Mouse (Mus musculus) midbrain, embryonic 14.5 days (tissue): ENCODE measurements at regions not wholly inside any gene's neighbourhood (a gene's known extent, or its start where the extent isn't known, plus 50 kb on each side); places are given as distances from the start of the nearest gene placed in this dataset.

ENCODE experiments used
- ATAC-seq: fragments of 200-750 bp; cut with Nextera tagmentation; 2 replicates; pipeline ENCODE4 v1.8.0; 2017; ENCODE audit warnings: moderate number of reproducible peaks, moderate library complexity; ENCODE audit not compliant: low FRiP score, low TSS enrichment
- DNase-seq: peaks from one replicate; pipeline ENCODE4 v3.0.0-alpha.2; 2015
- H3K27ac ChIP-seq: fragments of 300-500 bp; sonication (generic); replicated peaks from 2 replicates; pipeline ENCODE4 v1.5.1; 2014; ENCODE audit warnings: mild to moderate bottlenecking, low read depth, low read length, moderate library complexity
- H3K27me3 ChIP-seq: fragments of 300-500 bp; sonication (generic); 2 replicates; pipeline ENCODE4 v1.6.1; 2014; ENCODE audit warnings: low read length, control low read depth, mixed read lengths; ENCODE audit not compliant: control insufficient read depth, insufficient read depth
- H3K36me3 ChIP-seq: fragments of 300-500 bp; sonication (generic); 2 replicates; pipeline ENCODE4 v1.6.1; 2014; ENCODE audit warnings: low read length, control low read depth; ENCODE audit not compliant: control insufficient read depth, insufficient read depth
- H3K4me1 ChIP-seq: fragments of 300-500 bp; sonication (generic); 2 replicates; pipeline ENCODE4 v1.6.1; 2014; ENCODE audit warnings: mild to moderate bottlenecking, antibody characterized with exemption, low read length, control low read depth; ENCODE audit not compliant: control insufficient read depth, insufficient read depth
- H3K4me2 ChIP-seq: fragments of 300-500 bp; sonication (generic); 2 replicates; pipeline ENCODE4 v1.6.1; 2014; ENCODE audit warnings: mild to moderate bottlenecking, low read length, moderate library complexity
- H3K4me3 ChIP-seq: fragments of 300-500 bp; sonication (generic); replicated peaks from 2 replicates; pipeline ENCODE4 v1.5.1; 2014; ENCODE audit warnings: low read depth, low read length
- H3K9ac ChIP-seq: fragments of 300-500 bp; sonication (generic); replicated peaks from 2 replicates; pipeline ENCODE4 v1.6.1; 2014; ENCODE audit warnings: mild to moderate bottlenecking, low read length, moderate library complexity
- H3K9me3 ChIP-seq: fragments of 300-500 bp; sonication (generic); 2 replicates; pipeline ENCODE4 v1.6.1; 2016; ENCODE audit warnings: low read length, control low read depth, mixed read lengths; ENCODE audit not compliant: control insufficient read depth
- WGBS: fragments of 180-500 bp; shearing (Covaris S2); extraction: QIAGEN DNeasy Blood & Tissue Kit; methylation state at CpG from one replicate; pipeline ENCODE4 v1.1.7; 2014; 5-methylcytosine and 5-hydroxymethylcytosine counted together

DNA sequence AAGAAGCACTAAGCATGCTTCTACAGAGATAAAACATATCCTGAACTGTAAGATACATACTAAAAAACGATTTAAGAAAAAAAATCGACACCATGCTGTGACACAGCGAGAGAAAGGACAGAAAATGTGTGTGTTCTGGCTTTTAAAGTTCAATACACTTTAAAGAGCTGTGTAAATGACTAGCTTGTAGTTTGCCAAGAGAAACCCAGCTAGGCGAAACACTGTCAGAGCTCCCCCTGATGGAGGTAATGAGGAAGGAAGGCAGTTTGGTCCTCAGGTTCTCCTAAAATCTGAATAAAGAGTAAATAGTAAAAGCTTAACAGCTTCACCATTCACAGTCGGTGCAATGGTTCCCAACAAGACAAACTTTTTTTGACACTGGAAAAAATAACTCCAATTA lies 67.1 kb upstream of the Gabrg2 start:
- H3K4me2 ChIP-seq = peak overlapping the region; percentile 12; the same call in 1 of the 2 replicates
- ATAC-seq = no peak

GRCm38 (mm10) chr11:42051567-42051966 lies 50.9 kb upstream of the Gabrg2 start:
- H3K9ac ChIP-seq = no peak overlapping the region
- WGBS = 89% methylated on average over 1 of the region's 1 CpGs
- no peak for ATAC-seq

More for the DNA sequence above, 67.1 kb upstream of the Gabrg2 start:
- H3K4me1 ChIP-seq = no peaks in the 10 kb centered on the region
- no peaks in the 10 kb centered on the region for H3K27me3 ChIP-seq
- no peak overlapping the region for H3K4me3 ChIP-seq
- no peaks in the 10 kb centered on the region for H3K9me3 ChIP-seq
- peak; percentile 81 for DNase-seq
- H3K27ac ChIP-seq = no peak overlapping the region
- no peak overlapping the region for H3K9ac ChIP-seq
- H3K36me3 ChIP-seq = no peaks in the 10 kb centered on the region
- WGBS = 12% methylated on average over 5 of the region's 5 CpGs

More at GRCm38 (mm10) chr11:42051567-42051966, 50.9 kb upstream of the Gabrg2 start:
- Histone ChIP-seq H3K4me2 (no peak overlapping the region), H3K27me3 (no peaks in the 10 kb centered on the region), H3K36me3 (no peaks in the 10 kb centered on the region), H3K9me3 (no peaks in the 10 kb centered on the region), H3K27ac (no peak overlapping the region), H3K4me1 (no peaks in the 10 kb centered on the region), H3K4me3 (no peak overlapping the region)
- DNase-seq = no peak
